Mouse (Mus musculus) forebrain, embryonic 11.5 days (tissue): ENCODE results near the gene Mt4. TPM values are rescaled to one million over a fixed set of nuclear protein-coding genes. Genes with fewer than 3 reads are reported as not detected.

ENCODE experiments used
- polyA plus RNA-seq: library from polyadenylated mRNA; unstranded; fragments of >200 nt; fragmentation: Nextera tagmentation; extraction: Ambion mirVana; gene quantifications from 2 replicates; pipeline ENCODE4 v1.2.1, GENCODE M21; 2014

Mt4 gene
- polyA plus RNA-seq, 1 experiment from 2014 or later = not detected

Other genes with a start within 250 kb of the Mt4 start
- 60.5 and 65.3 TPM in 2 replicates for gene Amfr, start 124.4 kb upstream of the Mt4 start, polyA plus RNA-seq
- 195 and 201 TPM in 2 replicates for gene Nudt21, start 100.2 kb upstream of the Mt4 start, polyA plus RNA-seq
- 16.3 and 18.7 TPM in 2 replicates for gene Ogfod1, start 100.0 kb upstream of the Mt4 start, polyA plus RNA-seq
- 23.3 and 23.8 TPM in 2 replicates for gene Bbs2, start 38.3 kb upstream of the Mt4 start, polyA plus RNA-seq
- gene Mt3, start 15.4 kb downstream of the Mt4 start, polyA plus RNA-seq = 43.6 and 52.3 TPM in 2 replicates
- 36.5 and 39.0 TPM in 2 replicates for gene Mt2, start 35.5 kb downstream of the Mt4 start, polyA plus RNA-seq
- gene Mt1, start 41.9 kb downstream of the Mt4 start, polyA plus RNA-seq = 109 and 120 TPM in 2 replicates
- 135 and 143 TPM in 2 replicates for gene Nup93, start 77.4 kb downstream of the Mt4 start, polyA plus RNA-seq
- gene Slc12a3, start 192.0 kb downstream of the Mt4 start, polyA plus RNA-seq = not detected in 2 replicates
- gene Herpud1, start 249.2 kb downstream of the Mt4 start, polyA plus RNA-seq = 52.6 and 56.9 TPM in 2 replicates